Mouse (Mus musculus) bone marrow macrophage, adult 2 months (primary cell): ENCODE measurements around the gene Atxn7l3. TPM values are rescaled to one million over a fixed set of nuclear protein-coding genes. Genes with fewer than 3 reads are reported as not detected.

Experiments
- H3K27ac ChIP-seq: 2 replicates; pipeline ENCODE4 v1.5.1; 2012; ENCODE audit warnings: low read depth, low read length; ENCODE audit not compliant: insufficient read depth
- H3K4me1 ChIP-seq: 2 replicates; pipeline ENCODE4 v1.6.1; 2012; ENCODE audit warnings: low read length; ENCODE audit not compliant: control insufficient read depth, insufficient read depth
- H3K4me3 ChIP-seq: 2 replicates; pipeline ENCODE4 v1.5.1; 2012; ENCODE audit warnings: mild to moderate bottlenecking, low read length, moderate library complexity; ENCODE audit not compliant: insufficient read depth
- CTCF ChIP-seq: IDR thresholded peaks from 2 replicates; pipeline ENCODE4 v1.5.1; 2012; ENCODE audit warnings: low read depth, mild to moderate bottlenecking, low read length, moderate library complexity
- POLR2A ChIP-seq: IDR thresholded peaks from 2 replicates; pipeline ENCODE4 v1.6.1; 2012; ENCODE audit warnings: mild to moderate bottlenecking, low read depth, low read length, borderline replicate concordance
- polyA plus RNA-seq: library from polyadenylated mRNA; stranded (reverse); fragments of >200 nt; gene quantifications from 2 replicates; pipeline ENCODE4 v1.2.4, GENCODE M21; 2012; ENCODE audit not compliant: missing spikeins, insufficient read depth, insufficient read length

The Atxn7l3 gene
- polyA plus RNA-seq, 1 experiment = 39.8 TPM

- Histone ChIP-seq H3K4me3 (peak within 1 kb of the TSS; percentile 86), H3K4me1 (peaks cover 16% of the 10 kb centered on the region), H3K27ac (peak within 1 kb of the TSS; percentile 77)
- 0 out of 2 replicates have a peak, but pooled peaks have one; percentile 11 for TF ChIP-seq POLR2A
- no peak for TF ChIP-seq CTCF
Measured at GRCm38 (mm10) chr11:102319410-102319792, 23.0 kb upstream of the Atxn7l3 start, which contains the start of gene Ubtf. TSS of gene Ubtf (minus strand) at chr11:102319742.

GRCm38 (mm10) chr11:102318576-102319409 is 22.4 kb upstream of the Atxn7l3 start:
- Histone ChIP-seq H3K4me3 (peak overlapping the region; percentile 86), H3K27ac (peak overlapping the region; percentile 77), H3K4me1 (peaks cover 18% of the 10 kb centered on the region)
- TF ChIP-seq POLR2A (no peak), CTCF (no peak)

DNA sequence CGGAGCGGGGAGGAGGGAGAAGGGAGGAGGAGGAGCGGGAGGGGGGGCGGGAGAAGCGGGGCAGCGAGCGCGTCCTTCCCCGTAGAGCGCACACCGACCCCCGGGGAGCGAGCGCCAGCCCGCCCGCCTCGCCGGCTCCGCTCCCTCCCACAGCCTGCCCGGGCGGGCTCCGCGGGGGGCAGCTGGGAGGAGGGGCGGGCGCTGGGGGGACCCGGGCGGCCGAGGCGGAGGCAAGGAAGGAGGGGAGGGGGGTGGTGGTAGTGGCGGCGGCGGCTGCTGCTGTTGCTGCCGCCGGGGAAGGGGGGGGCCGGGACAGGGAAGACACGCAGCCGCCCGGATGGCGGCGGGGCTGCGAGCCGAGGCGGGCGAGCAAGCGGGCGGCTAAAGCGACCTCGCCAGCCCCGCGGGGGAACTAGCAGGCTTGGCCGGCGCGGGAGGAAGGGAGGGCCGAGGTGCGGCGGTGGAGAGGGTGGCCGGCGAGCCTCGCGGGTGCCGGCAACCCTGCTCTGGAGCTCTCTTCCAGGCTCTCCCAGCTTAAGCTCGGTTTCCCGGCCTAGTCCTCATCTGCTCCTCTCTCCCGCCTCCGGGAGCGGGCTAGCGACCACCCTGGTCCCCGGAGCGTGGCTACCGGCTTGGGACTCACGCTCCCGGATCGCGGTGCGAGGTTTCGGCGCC is 21.6 kb upstream of the Atxn7l3 start:
- Histone ChIP-seq H3K27ac (peak overlapping the region; percentile 77), H3K4me3 (peak overlapping the region; percentile 86), H3K4me1 (peaks cover 20% of the 10 kb centered on the region)
- TF ChIP-seq POLR2A = no peak
- TF ChIP-seq CTCF = no peak

DNA sequence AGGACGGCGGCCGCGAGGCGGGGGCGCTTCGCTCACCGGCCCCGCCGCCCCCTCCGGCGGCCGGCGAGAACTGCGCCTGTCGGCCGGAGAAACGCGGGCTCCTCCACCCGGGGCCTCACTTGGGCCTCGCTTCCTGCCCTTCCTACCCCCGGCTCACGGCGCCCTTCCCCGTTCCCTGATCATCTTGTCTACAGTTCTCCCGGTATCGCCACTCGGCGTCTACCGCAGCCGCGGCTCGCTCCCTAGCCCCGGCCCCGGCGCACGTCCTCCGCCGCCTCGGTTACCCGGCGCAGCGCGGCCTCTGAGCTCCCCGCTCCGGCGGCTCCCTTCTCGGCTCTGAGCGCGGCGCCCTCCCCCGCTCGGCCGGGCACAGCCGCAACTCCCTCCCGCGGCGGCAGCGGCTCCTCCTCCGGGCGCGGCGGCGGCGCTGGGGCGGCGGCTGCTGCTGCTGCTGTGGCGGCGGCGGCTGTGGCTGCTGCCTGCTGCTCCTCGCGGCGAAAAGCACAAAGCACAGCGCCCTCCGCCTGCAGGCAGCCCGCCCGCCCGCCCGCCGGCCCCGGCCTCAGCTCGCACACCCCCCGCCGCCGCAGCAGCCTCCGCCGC is 21.0 kb upstream of the Atxn7l3 start:
- peak overlapping the region; percentile 89 for H3K4me3 ChIP-seq
- H3K4me1 ChIP-seq = peaks cover 25% of the 10 kb centered on the region
- peak overlapping the region; percentile 80 for H3K27ac ChIP-seq
- no peak for TF ChIP-seq POLR2A
- no peak for TF ChIP-seq CTCF

DNA sequence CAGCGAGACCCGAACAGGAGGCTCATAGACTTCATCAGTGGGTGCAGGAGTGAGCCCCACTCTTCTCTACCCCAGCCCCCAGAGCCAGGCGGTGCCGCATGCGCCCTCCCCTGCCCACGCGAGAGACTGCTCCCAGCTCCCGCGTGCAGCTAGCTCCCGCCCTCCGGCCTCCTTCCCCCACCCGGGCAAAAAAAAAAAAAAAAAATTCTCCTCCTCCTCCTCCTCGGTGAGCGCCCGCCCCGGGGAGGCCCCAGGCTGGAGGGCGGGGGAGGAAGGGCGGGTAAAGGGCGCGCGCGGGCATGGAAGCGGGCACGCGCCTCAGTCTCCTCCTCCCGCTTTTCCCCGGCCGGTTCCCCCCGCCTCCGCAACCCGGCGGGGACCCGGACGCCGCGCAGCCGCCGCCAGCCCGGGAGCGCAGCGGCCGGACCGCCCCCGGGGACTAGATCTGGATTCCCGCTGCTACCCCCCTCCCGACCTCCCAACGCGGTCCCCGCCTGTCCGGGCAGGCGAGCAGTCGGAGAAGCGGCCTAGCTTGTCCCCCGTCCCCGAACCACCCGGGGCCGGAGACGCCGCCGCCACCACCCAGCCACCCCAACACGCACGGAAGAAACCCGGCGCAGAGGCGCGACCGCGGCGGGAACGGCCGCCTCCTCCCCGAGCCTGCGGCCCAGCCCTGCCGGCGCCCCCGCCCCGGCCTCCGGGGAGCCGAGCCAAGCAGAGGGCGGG is 20.3 kb upstream of the Atxn7l3 start:
- TF ChIP-seq CTCF (no peak), POLR2A (no peak)
- Histone ChIP-seq H3K4me3 (peak overlapping the region; percentile 92), H3K27ac (peak overlapping the region; percentile 80), H3K4me1 (peaks cover 27% of the 10 kb centered on the region)

GRCm38 (mm10) chr11:102315690-102316571 is 19.5 kb upstream of the Atxn7l3 start:
- no peak for TF ChIP-seq POLR2A
- Histone ChIP-seq H3K4me1 (peaks cover 27% of the 10 kb centered on the region), H3K4me3 (peak overlapping the region; percentile 92), H3K27ac (peak overlapping the region; percentile 63)

DNA sequence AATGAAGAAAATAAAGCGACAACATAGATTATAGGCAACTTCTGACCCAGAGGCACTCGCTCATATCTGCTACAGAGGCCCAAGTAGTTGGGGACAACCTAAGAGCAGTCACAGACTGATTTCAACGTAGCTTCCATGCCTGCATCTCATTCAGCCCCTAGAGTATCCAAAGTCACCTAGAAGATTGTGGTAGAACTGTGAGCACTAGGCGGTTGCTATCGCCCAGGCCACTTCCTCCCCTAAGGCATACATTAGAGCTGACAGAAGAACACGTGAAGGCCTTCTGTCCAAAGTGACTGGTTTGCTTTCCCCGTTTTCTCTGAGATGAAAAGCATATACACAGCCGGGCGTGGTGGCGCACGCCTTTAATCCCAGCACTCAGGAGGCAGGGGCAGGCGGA is 17.9 kb upstream of the Atxn7l3 start:
- TF ChIP-seq CTCF (no peak), POLR2A (no peak)
- Histone ChIP-seq H3K4me3 (no peak overlapping the region), H3K27ac (no peak overlapping the region), H3K4me1 (peaks cover 27% of the 10 kb centered on the region)

DNA sequence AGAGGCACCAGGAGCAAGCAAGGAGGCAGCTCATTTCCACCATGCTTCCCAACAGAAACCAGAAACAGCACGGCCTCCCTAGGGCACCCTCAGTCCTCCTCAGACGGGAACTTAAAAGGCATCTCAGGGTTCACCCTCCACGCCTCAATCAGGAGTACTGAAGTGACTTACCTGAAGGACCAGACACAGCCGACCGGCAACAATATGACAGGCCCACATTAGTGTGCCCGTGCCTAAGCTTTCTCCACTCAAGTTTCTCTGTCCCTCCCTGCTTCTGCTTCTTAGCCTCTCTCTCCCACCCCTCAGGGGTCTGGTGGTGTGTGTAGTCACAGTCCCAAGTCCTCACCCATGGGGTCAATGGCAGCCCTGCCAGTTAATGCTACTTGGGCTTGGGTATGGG is 16.2 kb upstream of the Atxn7l3 start:
- Histone ChIP-seq H3K4me3 (no peak overlapping the region), H3K27ac (no peak overlapping the region), H3K4me1 (peaks cover 27% of the 10 kb centered on the region)
- TF ChIP-seq CTCF (no peak), POLR2A (no peak)
